Mouse (Mus musculus) c-Kit-positive CD71-positive TER-119-positive erythroid progenitor cells, embryonic 14.5 days (primary cell): ENCODE results near the gene Nfatc2ip.

ENCODE experiments used
- DNase-seq: peaks from one replicate; pipeline ENCODE4 v3.0.0-alpha.2; 2013; ENCODE audit warnings: low spot score

Nfatc2ip gene

DNA sequence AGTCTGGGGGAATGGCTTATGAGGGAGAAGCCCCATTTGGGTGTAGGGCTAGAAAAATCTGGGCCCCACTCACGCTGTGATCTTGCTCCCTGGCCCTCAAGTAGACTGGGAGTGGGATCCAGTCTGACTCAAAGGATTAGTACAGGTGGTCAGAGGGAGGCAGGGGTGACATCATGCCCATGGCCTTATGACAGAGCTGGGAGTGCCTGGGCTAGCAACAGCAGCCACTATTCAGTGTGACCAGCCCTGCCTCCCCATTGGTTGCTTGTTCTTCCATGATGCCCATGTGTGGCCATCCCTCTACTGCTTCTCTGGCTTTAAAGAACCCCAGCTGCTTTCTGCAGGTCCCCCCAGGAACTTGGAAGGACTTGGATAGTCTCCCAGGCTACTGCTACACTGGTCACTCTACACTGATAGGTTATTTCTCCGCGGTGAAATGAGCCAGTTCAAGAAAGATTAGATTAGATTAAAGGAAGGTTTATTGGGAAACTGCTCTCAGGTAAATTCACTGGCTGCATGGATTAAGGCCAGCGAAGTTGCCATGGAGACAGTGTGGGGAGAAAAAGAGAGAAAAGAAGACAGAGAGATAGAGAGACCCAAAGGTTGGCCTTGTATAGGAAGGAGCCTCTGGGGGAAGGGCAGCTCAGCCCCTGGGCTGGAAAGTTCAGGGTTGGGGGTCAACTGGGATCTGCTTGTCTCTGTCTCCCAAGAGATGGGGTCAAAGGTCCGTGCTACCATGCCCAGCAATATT is 40.5 kb downstream of the Nfatc2ip start:
- DNase-seq, result no peak

DNA sequence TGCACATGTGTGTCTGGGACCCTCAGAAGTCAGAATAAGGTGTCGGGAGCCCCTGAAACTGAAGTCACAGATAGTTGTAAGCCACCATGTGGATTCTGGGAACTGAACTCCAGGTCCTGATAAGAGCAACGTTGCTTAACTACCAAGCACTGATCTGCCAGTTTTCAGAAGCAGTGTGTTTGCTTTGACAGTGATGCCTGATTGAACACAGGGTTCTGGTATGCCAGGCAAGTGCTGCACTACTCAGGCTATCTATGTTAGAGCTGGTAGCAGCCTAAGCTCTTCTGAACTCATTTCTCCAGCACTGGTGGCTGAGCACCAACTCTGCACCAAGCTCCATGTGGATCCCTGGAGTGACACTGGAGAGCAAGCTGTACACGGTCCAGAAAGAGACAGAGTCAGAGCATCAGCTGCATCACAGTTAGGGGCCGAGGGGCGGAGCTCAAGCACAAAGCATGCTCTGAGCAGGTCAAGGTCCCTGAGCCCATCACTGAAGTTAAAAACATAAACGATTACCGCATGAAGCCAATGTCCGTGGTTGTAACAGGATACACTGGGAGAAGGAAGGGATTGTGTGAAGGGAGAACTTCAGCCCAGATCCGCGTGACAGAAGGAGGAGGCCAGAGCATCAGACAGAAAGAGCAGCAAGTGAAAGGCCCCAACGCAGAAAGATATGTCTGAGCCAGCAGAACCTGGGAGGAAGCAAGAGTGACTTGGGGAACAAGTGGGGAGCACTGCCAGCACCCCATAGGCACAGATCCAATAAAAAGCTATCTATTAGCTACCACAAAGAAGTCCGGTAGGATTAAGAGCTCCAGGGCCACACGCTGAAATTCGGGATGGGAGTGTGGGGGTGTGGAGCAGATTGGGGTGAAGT is 41.6 kb downstream of the Nfatc2ip start:
- peak; percentile 20 for DNase-seq

DNA sequence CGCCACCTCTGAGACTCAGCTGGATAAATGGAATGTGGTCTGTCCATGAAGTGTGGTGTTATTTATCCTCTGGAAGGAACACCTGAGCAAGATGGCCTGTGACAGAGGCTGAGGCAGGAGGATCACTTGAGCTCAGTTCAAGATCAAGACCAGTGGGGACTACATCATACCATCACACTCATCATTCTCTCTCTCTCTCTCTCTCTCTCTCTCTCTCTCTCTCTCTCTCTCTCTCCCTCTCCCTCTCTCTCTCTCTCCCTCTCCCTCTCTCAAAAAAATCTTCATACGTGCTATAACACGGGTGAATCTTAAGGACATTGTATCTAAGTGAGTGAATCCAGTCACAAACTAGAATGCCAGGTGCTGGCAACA is 42.6 kb downstream of the Nfatc2ip start:
- no peak for DNase-seq

DNA sequence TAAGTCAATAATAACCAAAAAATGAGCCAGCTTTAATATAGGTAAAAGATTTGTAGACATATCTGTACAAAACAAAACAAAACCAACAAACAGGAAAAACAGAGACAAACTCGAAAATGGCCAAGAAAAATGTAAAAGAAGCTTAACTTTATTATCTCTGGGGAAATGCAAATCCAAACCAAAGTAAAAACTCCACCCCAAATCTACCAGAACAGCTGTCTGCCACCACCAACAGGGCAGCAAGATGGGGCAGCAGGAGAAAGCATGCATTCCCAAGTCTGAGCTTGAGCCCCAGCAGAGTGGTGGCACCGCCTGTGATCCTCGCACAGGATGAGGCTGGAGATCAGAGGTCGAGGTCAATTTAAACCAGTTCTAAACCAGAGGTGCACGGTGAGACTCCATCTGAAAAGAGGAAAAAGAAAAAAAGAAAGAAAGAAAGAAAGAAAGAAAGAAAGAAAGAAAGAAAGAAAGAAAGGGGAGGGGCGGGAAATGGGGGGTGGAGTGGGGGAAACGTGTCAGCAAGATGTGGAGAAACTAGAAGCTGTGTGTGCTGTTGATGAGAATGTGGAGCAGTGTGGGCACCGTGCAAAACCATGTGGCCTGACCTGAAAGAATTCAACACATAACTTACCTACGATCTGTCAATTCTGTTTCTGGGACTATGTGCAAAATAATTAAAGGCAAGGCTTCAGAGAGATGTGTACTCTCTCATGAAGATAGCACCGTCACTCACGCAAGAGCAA is 43.1 kb downstream of the Nfatc2ip start:
- no peak for DNase-seq

DNA sequence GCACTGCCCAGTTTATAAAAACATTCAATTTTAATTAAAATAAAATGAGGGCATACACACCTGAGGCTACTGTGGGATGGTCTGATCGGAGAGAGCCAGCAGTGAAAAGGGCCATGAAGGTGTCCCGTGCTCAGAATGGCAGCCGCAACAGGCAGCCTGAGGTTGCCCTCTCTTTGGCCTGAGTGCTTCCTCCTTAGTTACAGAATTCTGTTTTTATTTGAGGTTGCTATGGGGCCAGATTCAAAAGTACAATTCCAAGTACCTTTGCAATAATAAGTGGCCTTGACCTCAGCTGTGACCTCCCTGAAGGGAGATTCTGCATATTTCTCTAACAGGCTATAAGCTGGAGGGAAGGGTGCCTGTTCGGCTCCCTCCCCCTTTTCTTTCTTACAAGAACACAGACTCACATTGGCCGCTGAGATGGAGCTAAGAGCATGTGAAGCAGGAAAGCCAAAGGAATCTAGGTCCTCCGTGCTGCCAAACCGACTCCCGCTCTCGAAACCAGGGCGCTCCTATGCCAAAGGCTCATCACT is 45.1 kb downstream of the Nfatc2ip start:
- no peak for DNase-seq

DNA sequence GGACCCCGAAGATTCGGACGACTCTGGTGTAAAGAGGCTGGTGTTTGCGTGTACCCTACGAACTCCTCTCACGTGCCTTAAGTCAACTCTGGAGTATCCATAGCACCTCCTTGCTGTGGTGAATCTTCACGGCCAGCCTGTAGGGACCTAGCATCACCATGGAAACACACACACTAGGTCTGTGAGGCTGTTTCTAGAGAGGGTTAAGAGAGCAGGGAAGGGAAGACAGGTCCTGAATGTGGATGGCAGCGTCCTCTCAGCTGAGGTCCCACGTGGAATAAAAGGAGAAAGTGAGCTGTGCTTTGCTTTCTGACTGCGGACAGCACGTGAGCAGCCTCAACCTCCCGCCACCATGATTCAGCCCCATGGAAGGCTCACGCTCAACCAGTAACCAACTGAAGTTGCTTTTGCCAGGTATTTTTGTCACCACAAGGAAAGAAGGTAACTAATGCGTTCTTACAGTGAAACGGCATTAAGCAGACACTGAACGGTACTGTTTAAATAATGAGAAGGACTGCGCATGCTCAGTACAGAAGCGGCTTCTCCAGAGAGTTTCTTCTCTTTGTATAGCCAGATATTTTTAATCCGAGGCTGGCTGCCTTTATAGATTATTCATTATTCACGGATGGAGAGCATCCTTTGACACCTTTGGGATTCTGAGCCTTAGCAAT is 45.7 kb downstream of the Nfatc2ip start:
- no peak for DNase-seq

DNA sequence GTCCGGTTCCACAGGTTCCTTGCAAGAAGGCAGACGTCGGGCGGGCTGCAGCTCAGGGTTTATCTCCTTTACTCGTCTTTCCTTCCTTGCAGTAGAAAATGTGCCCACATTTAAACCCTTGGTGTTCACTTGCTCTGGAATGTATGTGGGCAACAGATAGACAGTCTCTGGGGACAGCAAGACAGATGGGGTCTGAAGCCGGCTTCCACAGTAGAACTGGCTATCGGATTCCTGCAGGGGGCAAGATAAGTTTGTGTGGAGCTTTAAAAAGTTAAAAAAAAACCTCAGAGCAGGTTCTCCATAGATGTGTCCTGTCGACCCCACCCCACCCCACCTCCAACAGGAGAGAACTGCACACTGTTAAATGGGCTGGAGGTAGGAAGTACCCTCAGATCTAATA is 48.2 kb downstream of the Nfatc2ip start:
- no peak for DNase-seq

DNA sequence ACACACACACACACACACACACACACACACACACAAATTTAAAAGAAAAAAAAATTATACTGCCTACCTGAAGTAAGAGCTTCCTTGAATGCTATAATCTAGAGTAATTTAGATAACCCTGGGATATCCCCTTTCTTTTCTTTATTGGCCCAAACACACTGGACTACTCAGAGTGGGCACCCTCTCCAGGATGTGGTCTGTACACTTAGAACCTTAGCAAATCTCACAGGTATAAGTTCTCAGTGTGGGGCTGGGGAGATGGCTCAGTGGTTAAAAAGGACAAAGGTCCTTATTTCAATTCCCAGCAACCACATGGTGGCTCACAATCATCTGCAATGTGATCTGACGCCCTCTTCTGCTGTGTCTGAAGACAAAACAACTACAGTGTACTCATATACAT is 49.4 kb downstream of the Nfatc2ip start:
- DNase-seq, result no peak

DNA sequence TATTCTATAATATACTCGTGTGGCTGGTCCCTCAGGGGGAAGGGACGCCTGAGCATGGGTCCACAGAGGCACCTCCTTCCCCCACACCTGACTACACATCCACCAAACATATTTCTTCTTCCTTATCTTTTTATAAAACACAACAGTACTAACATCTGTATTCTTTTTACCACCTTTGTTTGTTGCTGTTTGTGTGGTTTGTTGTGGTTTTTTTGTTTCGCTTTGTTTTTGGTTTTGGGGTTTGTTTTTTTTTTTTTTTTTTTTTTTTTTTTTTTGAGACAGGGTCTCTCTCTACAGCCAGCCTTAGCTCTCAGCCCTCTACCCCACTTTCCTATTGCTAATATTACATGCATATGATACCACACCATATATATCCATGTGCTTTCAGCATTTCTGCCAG is 50.6 kb downstream of the Nfatc2ip start:
- DNase-seq, result no peak

DNA sequence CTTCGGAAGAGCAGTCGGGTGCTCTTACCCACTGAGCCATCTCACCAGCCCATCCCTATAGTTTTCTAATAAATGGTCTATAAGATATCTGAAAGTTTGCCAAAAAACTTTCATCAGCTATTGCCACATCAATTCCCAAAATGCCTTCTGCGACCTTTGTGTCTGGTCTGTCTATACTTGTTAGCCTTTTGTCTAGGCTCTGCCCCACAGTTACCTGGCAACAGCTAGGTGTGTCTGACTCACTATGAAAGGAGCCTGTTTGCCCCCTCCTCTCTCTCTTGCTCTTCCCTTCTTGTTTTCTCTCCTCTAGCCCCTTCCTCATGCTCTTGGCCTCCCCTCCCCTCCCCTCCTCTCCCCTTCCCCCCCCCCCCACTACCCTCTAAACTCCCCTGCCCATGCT is 51.0 kb downstream of the Nfatc2ip start:
- DNase-seq, result no peak

DNA sequence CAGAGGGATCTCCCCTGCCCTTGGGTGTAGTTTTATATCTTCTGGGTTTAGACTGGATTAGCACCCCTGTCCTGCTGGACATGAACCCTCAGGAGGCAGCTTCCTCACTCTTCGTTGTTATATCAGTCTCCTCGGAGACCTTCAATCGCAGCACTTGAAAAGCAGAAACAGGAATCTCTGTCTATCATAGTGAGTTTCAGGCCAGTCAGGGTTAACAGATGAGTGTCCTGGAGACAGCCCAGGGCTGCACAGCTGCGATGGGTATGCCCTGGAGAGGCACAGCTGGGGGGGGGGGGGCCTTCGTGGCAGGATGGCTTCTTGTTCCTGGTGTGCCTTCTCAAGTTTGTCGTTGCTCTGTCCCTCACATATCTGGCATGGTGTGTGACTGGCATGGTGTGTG is 55.6 kb downstream of the Nfatc2ip start:
- DNase-seq, result no peak

DNA sequence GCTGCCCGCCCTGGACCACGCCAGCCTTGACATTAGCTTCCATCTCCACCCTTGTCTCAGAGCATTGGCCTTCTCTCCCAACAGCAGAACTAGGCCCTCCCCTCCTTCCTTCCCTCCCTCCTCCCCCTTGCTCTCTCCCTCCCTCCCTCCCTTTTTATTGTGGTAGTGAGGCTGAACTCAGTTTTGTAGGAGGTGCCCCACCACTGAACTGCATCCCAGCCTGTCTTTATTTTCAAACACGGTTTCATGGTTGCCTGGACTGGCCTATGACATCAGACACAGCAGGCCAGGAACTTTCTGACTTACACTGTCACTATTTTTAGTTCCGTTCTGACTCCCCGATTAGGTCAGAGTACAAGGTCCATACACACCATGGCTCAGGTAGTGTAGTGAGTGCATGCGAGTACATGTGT is 56.3 kb downstream of the Nfatc2ip start:
- DNase-seq, result no peak

DNA sequence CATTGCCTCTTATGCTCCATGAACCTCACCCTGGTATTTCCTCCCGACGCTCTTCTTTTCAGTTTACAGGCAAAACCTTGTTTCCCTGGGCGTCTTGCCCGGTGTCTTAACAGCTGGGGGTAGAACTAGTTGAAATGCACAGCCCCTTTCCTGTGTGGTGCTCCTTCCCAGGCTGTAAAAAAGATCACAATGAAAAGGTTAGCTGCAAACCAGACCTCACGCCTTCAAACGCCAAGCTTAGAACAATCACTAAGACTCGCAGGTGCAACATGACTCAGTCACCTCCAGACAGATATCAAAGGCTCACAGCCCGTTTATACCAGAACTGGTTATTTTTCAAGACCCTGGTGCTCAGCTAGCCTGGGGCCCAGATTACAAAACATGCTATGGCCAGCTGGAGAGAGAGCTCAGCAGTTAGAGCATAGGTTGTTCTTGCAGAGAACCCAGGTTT is 57.0 kb downstream of the Nfatc2ip start:
- DNase-seq, result no peak

DNA sequence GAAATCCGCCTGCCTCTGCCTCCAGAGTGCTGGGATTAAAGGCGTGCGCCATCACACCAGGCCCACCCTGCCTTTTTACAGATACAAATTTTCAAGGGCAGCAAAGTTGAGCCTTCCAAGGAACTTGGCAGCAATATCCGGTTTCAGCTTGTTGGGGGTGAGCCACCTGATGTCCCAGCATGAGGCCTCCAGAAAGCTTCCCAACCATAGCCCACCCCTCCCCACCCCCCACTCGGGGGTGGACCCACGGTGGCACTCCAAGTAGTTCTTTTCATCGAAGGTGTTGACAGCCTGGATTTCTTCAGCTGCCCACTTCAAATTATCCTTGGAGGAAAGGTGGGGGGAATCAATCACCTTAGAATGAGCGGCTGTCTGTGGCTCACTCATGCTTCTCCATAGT is 57.6 kb downstream of the Nfatc2ip start:
- no peak for DNase-seq

DNA sequence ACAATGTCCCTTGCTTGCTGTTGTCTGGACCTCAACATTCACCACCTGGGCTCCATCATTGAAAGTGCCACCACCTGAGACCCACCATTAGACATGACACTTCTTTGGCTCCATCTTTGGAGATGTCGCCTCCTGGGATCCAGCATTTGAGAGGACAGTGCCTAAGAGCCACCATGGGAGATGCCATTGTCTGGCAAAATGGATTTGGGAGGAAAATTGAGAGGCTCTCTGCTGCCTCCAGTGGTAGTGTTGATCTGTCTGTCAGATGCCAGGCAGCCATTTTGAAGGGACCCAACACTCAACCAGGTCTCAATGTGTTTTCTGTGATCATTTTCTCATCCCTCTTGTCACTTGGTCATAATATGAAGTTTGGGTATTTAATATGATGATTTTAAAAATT is 61.0 kb downstream of the Nfatc2ip start:
- no peak for DNase-seq
